Mouse (Mus musculus): ENCODE results near the gene Gm3043. TPM values are rescaled to one million over a fixed set of nuclear protein-coding genes. Genes with fewer than 3 reads are reported as not detected.

The Gm3043 gene
- not detected for polyA plus RNA-seq (2014; fragmentation: Illumina TruSeq; extraction: RNeasy Lipid Tissue Mini Kit (QIAGEN cat#74804); ENCODE audit: low read depth, low replicate concordance)

DNA sequence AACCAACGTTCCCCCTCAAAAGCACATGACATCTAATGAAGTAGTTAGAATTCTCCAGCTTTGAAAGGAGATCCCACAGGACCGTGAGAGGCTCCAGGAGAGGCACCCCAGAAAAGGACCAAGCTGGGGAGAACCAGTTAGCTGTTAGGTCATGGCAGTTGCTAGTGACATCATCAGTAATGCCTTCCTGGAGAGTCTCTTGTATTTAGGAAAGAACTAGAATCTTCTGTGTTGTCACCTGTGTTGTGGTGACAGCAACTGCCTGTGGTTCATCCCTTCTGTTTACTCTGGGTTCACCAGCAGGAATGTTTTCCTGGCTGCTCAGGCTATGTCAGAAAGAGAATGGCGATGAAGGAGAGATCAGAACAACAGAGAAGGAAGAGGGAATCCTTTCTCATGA is at the start of gene Gm3043:
Gene Gm3043 (plus strand): TSS at position 301 of the 400 bp plus-strand sequence.

DNA sequence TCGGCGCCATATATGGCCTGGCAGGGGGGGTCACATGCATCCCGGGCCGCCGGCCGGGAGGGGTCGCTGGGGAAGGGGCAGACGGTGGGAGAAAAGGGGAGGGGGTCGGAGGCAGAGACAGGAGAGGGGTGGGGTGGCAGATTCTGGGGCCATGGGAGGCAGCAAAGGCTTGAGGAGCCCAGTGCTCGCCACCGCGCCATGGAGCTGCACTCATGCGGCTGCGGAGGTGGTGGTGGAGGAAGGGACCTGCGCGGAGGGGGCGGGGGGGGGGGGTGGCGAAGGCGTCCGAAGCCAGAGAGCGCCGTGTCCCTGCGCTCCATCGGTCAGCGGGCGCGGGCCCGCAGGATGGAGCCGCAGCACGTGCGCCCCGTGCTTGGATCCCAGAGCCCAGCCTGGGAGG is 36.9 kb upstream of the Gm3043 start, which contains the start of gene Gm3020:
Gene Gm3020 (plus strand): TSS at position 301 of the 400 bp plus-strand sequence.

Other genes with a start within 250 kb of the Gm3043 start
- not detected for gene Gm10408, start 239.4 kb upstream of the Gm3043 start, polyA plus RNA-seq (2014; fragmentation: Illumina TruSeq; extraction: RNeasy Lipid Tissue Mini Kit (QIAGEN cat#74804); ENCODE audit: low read depth, low replicate concordance)
- gene Gm3012, start 54.3 kb upstream of the Gm3043 start, polyA plus RNA-seq (2014; fragmentation: Illumina TruSeq; extraction: RNeasy Lipid Tissue Mini Kit (QIAGEN cat#74804); ENCODE audit: low read depth, low replicate concordance) = not detected
- gene Gm3020, start 36.8 kb upstream of the Gm3043 start, polyA plus RNA-seq (2014; fragmentation: Illumina TruSeq; extraction: RNeasy Lipid Tissue Mini Kit (QIAGEN cat#74804); ENCODE audit: low read depth, low replicate concordance) = not detected
- gene Gm3002, start 121.3 kb downstream of the Gm3043 start, polyA plus RNA-seq (2014; fragmentation: Illumina TruSeq; extraction: RNeasy Lipid Tissue Mini Kit (QIAGEN cat#74804); ENCODE audit: low read depth, low replicate concordance) = not detected
- gene Gm3033, start 157.5 kb downstream of the Gm3043 start, polyA plus RNA-seq (2014; fragmentation: Illumina TruSeq; extraction: RNeasy Lipid Tissue Mini Kit (QIAGEN cat#74804); ENCODE audit: low read depth, low replicate concordance) = not detected
- 0.46 TPM for gene Gm2916, start 195.4 kb downstream of the Gm3043 start, polyA plus RNA-seq (2014; fragmentation: Illumina TruSeq; extraction: RNeasy Lipid Tissue Mini Kit (QIAGEN cat#74804); ENCODE audit: low read depth, low replicate concordance)
- gene Gm3029, start 243.0 kb downstream of the Gm3043 start, polyA plus RNA-seq (2014; fragmentation: Illumina TruSeq; extraction: RNeasy Lipid Tissue Mini Kit (QIAGEN cat#74804); ENCODE audit: low read depth, low replicate concordance) = 0.41 TPM

Data from adipose tissue, adult 10 weeks (tissue).